Mouse (Mus musculus) testis, adult 2 months (tissue): ENCODE measurements around the gene E130309D02Rik. TPM values are rescaled to one million over a fixed set of nuclear protein-coding genes. Genes with fewer than 3 reads are reported as not detected.
A peak's percentile ranks its signal among the peaks of the same experiment; 100 is the strongest.

Experiments used
- H3K27ac ChIP-seq: fragments of 200-500 bp; 2 replicates; pipeline ENCODE4 v1.5.1; 2012; ENCODE audit warnings: low read depth, low read length; ENCODE audit not compliant: control insufficient read depth, insufficient read depth
- H3K27me3 ChIP-seq: fragments of 200-500 bp; 2 replicates; pipeline ENCODE4 v1.6.1; 2012; ENCODE audit warnings: mild to moderate bottlenecking, low read length, moderate library complexity; ENCODE audit not compliant: control insufficient read depth, insufficient read depth
- H3K36me3 ChIP-seq: fragments of 200-500 bp; 2 replicates; pipeline ENCODE4 v1.6.1; 2012; ENCODE audit warnings: mild to moderate bottlenecking, low read length; ENCODE audit not compliant: control insufficient read depth, insufficient read depth
- H3K4me1 ChIP-seq: fragments of 200-500 bp; 2 replicates; pipeline ENCODE4 v1.6.1; 2012; ENCODE audit warnings: low read length; ENCODE audit not compliant: control insufficient read depth, insufficient read depth
- H3K4me3 ChIP-seq: fragments of 200-500 bp; 2 replicates; pipeline ENCODE4 v1.5.1; 2012; ENCODE audit warnings: low read depth, mild to moderate bottlenecking, low read length, moderate library complexity, mixed read lengths; ENCODE audit not compliant: control insufficient read depth
- CTCF ChIP-seq: fragments of 200-500 bp; IDR thresholded peaks from 2 replicates; pipeline ENCODE4 v1.5.1; 2012; ENCODE audit warnings: low read depth, mild to moderate bottlenecking, inconsistent platforms, low read length, moderate library complexity; ENCODE audit not compliant: control insufficient read depth, insufficient read depth, insufficient replicate concordance
- POLR2A ChIP-seq: fragments of 200-500 bp; IDR thresholded peaks from 2 replicates; pipeline ENCODE4 v1.6.1; 2012; ENCODE audit warnings: low read depth, mild to moderate bottlenecking, inconsistent platforms, low read length, moderate library complexity; ENCODE audit not compliant: control insufficient read depth
- polyA plus RNA-seq: library from polyadenylated mRNA; depleted of rRNA; stranded (reverse); fragments of >200 nt; gene quantifications from 2 replicates; pipeline ENCODE4 v1.2.3, GENCODE M21; 2012; rRNA removed

The E130309D02Rik gene
- polyA plus RNA-seq: 19.6 and 21.2 TPM in 2 replicates

DNA sequence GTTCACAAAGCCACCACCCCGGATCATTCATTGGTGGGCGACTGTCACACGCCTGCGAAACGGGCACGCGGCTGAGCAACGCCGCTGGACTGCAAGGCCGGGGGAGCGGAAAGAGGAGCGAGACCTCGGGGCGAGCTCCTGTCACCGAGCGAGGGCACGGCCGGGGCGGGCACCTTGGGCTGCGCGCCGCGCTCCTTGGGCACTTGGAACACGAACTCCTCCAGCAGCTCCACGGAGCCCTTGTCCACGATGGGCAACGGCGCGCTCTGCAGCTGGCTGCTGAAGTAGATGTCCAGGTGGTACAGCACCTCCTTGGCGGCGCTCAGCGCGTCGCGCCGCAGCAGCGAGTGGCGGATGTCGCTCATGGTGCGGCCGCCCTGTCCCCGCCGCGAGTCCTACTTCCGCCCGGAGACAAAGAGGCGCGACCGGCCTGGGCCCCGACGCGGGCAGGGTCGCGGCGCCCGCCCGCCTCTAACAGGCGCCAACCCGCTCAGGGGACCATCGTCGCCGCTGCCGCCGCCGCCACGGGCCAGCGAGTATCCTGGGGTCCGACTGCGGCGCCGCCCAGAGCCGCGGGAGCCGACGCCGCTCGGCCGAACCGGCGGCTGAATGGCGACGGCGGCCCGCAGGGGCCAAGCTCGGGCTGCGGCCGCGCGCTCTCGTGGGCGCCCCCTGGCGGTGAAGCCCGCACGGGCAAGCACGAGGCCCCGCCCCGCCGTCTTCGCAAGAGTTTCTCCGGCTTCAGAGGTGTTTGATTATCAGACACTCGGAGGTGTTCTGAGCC lies at the start of gene E130309D02Rik:
Gene E130309D02Rik (minus strand): TSS at position 631 of the 784 bp plus-strand sequence.
- peak within 1 kb of the TSS; percentile 92 for H3K27ac ChIP-seq
- H3K4me3 ChIP-seq: peak within 1 kb of the TSS; percentile 92
- peak; percentile 69; the same call in 1 of the 2 replicates for TF ChIP-seq POLR2A
- TF ChIP-seq CTCF: peak; percentile 84
- peaks cover 2% of the 10 kb centered on the region for H3K36me3 ChIP-seq
- H3K27me3 ChIP-seq: no peaks in the 10 kb centered on the region
- H3K4me1 ChIP-seq: peaks cover 8% of the 10 kb centered on the region

DNA sequence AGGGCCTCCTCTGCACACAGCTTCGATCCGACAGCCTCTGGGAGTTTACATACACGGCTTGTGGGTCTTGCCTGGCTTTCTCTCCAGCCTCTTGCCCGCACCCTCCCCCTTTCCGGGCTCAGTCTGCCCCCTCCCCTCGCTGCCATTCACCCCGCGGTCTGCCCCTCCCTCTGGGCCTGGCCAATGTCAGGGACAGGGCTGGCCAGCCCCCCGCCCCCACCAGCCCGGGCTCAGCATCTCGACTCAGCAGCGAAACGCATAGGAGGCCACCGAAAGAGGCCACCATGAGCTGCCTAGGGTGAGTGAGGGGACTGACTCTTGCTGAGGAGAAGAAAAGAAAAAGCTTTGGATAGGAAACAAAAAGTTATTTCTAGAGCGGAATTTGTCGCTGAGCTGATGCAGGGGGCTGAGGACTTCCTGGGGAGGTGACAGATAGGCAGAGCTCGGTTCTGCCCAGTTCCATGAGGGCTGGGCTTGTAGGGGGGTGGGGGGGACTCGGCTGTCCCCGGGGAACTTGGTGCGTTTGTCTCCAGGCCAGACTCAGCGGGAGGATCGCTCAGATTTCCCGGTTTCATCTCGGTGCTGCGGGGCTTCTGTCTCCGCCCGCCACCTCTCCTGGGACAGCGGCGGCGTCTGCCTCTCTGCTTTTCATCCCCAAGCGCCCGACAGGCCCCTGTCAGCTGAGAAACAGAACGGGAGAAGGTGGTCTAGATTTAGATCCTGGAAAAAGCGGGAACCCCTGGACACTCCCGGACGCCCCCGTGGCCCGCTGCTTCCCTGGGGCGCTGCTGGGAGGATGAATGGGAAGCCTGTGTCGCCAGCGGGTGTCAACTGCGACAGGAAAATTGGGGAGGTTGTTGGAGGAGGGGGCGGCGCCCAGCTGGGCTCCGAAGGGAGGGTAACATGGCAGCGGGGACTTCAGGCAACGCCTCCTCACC lies 48.8 kb upstream of the E130309D02Rik start:
- Histone ChIP-seq H3K36me3 (no peaks in the 10 kb centered on the region), H3K27ac (no peak overlapping the region), H3K4me3 (peak overlapping the region; percentile 6; the same call in 1 of the 2 replicates), H3K27me3 (no peaks in the 10 kb centered on the region), H3K4me1 (no peaks in the 10 kb centered on the region; the same call in 1 of the 2 replicates)
- TF ChIP-seq POLR2A: no peak
- TF ChIP-seq CTCF: no peak

DNA sequence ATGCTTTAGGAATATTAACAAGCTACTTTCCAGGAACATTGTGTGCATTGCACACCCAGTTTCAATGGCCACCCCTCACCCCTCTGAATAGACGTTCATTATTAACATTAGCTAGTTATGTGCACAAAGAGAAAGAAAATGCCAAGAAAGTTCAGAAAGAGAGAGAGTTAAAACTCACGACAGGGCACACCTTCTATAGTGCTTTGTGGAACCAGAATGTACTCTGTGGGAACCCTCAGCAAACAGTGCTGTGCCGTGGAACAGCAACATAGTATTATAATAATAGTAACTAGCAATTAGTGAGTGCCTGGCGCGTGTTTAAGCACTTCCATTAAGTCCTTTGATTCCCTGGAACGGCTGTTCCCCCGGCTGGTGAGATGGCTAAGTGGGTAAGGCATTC lies 46.3 kb upstream of the E130309D02Rik start:
- Histone ChIP-seq H3K27me3 (no peaks in the 10 kb centered on the region), H3K36me3 (no peaks in the 10 kb centered on the region), H3K4me3 (no peak overlapping the region), H3K27ac (no peak overlapping the region), H3K4me1 (no peaks in the 10 kb centered on the region; the same call in 1 of the 2 replicates)
- TF ChIP-seq CTCF: no peak
- TF ChIP-seq POLR2A: no peak

DNA sequence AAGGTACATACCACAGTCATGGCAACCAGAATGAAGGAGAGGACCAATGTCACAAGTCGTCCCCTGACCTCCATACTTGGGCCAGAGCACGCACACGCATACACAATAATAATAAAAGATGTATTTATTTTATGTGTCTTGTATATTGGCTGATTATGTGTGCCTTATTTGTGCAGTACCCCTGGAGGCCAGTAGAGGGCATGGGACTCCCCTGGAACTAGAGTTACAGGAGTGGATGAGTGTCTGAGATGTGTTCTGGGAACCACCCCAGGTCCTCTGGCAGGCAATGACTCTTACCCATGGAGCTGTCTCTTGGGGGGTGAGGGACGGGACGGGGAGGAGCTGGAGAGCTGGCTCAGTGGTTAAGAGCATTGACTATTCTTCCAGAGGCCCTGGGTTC lies 44.8 kb upstream of the E130309D02Rik start:
- TF ChIP-seq POLR2A (no peak), CTCF (peak; percentile 31; the same call in 1 of the 2 replicates)
- H3K4me3 ChIP-seq: no peak overlapping the region
- no peaks in the 10 kb centered on the region; the same call in 1 of the 2 replicates for H3K4me1 ChIP-seq
- no peak overlapping the region for H3K27ac ChIP-seq
- H3K36me3 ChIP-seq: no peaks in the 10 kb centered on the region
- no peaks in the 10 kb centered on the region for H3K27me3 ChIP-seq

DNA sequence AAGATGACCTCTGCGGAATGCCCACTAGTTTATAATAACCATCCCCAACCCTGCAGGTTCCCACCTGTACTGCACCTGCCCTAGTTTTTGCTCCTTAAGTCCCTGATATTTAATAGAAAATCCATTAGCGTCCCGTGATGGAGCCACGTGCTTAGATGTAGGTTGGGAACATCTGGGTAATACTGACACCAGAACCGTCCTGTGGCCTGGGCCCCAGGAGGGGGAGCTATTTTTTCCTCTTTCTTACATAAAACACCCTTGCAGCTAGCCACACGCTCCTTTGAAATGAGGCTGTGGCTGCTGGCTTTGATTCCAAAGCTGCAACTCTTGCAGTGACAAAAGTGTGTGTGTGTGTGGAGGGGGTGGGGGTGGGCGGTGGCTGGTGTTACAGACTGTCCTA lies 44.1 kb upstream of the E130309D02Rik start:
- Histone ChIP-seq H3K4me1 (no peaks in the 10 kb centered on the region; the same call in 1 of the 2 replicates), H3K27ac (no peak overlapping the region), H3K36me3 (no peaks in the 10 kb centered on the region), H3K4me3 (no peak overlapping the region), H3K27me3 (no peaks in the 10 kb centered on the region)
- no peak for TF ChIP-seq CTCF
- TF ChIP-seq POLR2A: no peak

DNA sequence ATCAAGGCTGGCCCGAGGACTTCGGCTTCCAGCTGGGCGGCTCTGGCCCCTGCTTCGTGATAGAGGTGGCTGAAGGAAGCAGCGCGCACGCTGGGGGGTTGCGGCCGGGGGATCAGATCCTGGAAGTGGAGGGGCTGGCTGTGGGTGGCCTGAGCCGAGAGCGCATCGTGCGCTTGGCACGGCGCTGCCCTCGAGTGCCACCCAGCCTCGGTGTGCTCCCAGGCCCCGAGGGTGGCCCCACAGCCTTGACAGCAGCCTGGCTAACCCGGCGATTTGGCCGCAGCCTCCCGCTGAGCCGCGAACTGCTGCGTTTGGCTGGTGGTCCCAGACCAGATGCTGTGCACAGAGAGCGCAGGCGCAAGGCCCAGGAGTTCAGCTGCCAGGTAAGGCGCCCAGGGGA lies 42.4 kb upstream of the E130309D02Rik start:
- no peaks in the 10 kb centered on the region for H3K4me1 ChIP-seq
- H3K27me3 ChIP-seq: no peaks in the 10 kb centered on the region
- no peak overlapping the region; the same call in 1 of the 2 replicates for H3K4me3 ChIP-seq
- TF ChIP-seq POLR2A: no peak
- no peak for TF ChIP-seq CTCF
- H3K27ac ChIP-seq: no peak overlapping the region
- H3K36me3 ChIP-seq: no peaks in the 10 kb centered on the region
